Mouse (Mus musculus) CH12.LX (cell line): Measurements from ENCODE around the gene Cacna2d1. TPM values are rescaled to one million over a fixed set of nuclear protein-coding genes. Genes with fewer than 3 reads are reported as not detected.

Source experiments
- DNase-seq: peaks from one replicate; pipeline ENCODE4 v3.0.0-alpha.2; 2013; ENCODE audit errors: extremely low read depth
- H3K27ac ChIP-seq: 2 replicates; pipeline ENCODE4 v1.5.1; 2012; ENCODE audit warnings: low read depth, mild to moderate bottlenecking, control low read depth, moderate library complexity; ENCODE audit not compliant: insufficient read depth
- H3K27me3 ChIP-seq: replicated peaks from 2 replicates; pipeline ENCODE3; 2012; ENCODE audit warnings: inconsistent platforms
- H3K36me3 ChIP-seq, 2 experiments: replicated peaks in 1 of 2; 2 replicates each; pipeline versions ENCODE3 to v1.6.1; 2012; ENCODE audit warnings: inconsistent platforms in 1 of 2, low read length in 1 of 2, mild to moderate bottlenecking in 1 of 2, mixed read lengths in 1 of 2, moderate library complexity in 1 of 2; ENCODE audit not compliant: control insufficient read depth in 1 of 2, insufficient read depth in 1 of 2
- H3K4me1 ChIP-seq, 2 experiments: 2 replicates each; pipeline ENCODE4 v1.6.1; 2012; ENCODE audit warnings: inconsistent platforms in 1 of 2, moderate library complexity in 1 of 2; ENCODE audit not compliant: insufficient read depth in 2 of 2, control insufficient read depth in 1 of 2
- H3K4me2 ChIP-seq: 2 replicates; pipeline ENCODE4 v1.6.1; 2012; ENCODE audit warnings: low read depth, mild to moderate bottlenecking, control low read depth; ENCODE audit not compliant: poor library complexity, insufficient read depth, severe bottlenecking
- H3K4me3 ChIP-seq, 3 experiments: fragments of 150-350 bp in 1 of 3; sonication (generic) in 1 of 3; replicated peaks in 1 of 3; 2 replicates each; pipeline versions ENCODE3 to v1.5.1; 2011 to 2012; ENCODE audit warnings: low read depth in 2 of 3, low read length in 2 of 3, mild to moderate bottlenecking in 2 of 3, moderate library complexity in 2 of 3, control low read depth in 1 of 3, improper control_type of control experiment in 1 of 3, inconsistent platforms in 1 of 3, mixed read lengths in 1 of 3; ENCODE audit not compliant: poor library complexity in 1 of 3
- H3K79me2 ChIP-seq: replicated peaks from 2 replicates; pipeline ENCODE4 v1.6.1; 2012; ENCODE audit warnings: mild to moderate bottlenecking, moderate library complexity; ENCODE audit not compliant: control insufficient read depth, poor library complexity, insufficient read depth, severe bottlenecking; ENCODE audit errors: extremely low read depth
- H3K9ac ChIP-seq: 2 replicates; pipeline ENCODE4 v1.6.1; 2012; ENCODE audit warnings: low read depth, mild to moderate bottlenecking, control low read depth, moderate library complexity; ENCODE audit not compliant: insufficient read depth
- H3K9me3 ChIP-seq: replicated peaks from 2 replicates; pipeline ENCODE3; 2012; ENCODE audit warnings: low read length, inconsistent platforms, mixed read lengths
- CHD1 ChIP-seq: IDR thresholded peaks from 2 replicates; pipeline ENCODE4 v1.6.1; 2012; ENCODE audit warnings: low read depth, low read length, improper control_type of control experiment, inconsistent platforms
- E2F4 ChIP-seq: IDR thresholded peaks from 2 replicates; pipeline ENCODE4 v1.6.1; 2011; ENCODE audit warnings: low read depth, low read length, improper control_type of control experiment; ENCODE audit not compliant: insufficient replicate concordance
- EP300 ChIP-seq: IDR thresholded peaks from 2 replicates; pipeline ENCODE4 v1.6.1; 2011; ENCODE audit warnings: low read length, improper control_type of control experiment
- ETS1 ChIP-seq: conservative IDR thresholded peaks from 2 replicates; pipeline ENCODE4 v1.6.1; 2012; ENCODE audit warnings: low read depth, mild to moderate bottlenecking, inconsistent platforms, low read length, improper control_type of control experiment, moderate library complexity
- IRF4 ChIP-seq: IDR thresholded peaks from 2 replicates; pipeline ENCODE4 v1.6.1; 2014; ENCODE audit warnings: low read depth, mild to moderate bottlenecking, inconsistent platforms, low read length, improper control_type of control experiment
- JUN ChIP-seq: IDR thresholded peaks from 2 replicates; pipeline ENCODE4 v1.6.1; 2011; ENCODE audit warnings: low read depth, mild to moderate bottlenecking, low read length, improper control_type of control experiment, moderate library complexity; ENCODE audit not compliant: insufficient read depth
- KAT2A ChIP-seq: IDR thresholded peaks from 2 replicates; pipeline ENCODE4 v1.6.1; 2012; ENCODE audit warnings: low read length, improper control_type of control experiment, inconsistent platforms; ENCODE audit not compliant: insufficient replicate concordance
- MAFK ChIP-seq: IDR thresholded peaks from 2 replicates; pipeline ENCODE4 v1.6.1; 2011; ENCODE audit warnings: low read length, improper control_type of control experiment; ENCODE audit not compliant: insufficient replicate concordance
- MAX ChIP-seq: IDR thresholded peaks from 2 replicates; pipeline ENCODE4 v1.6.1; 2011; ENCODE audit warnings: low read length, improper control_type of control experiment
- MEF2A ChIP-seq: IDR thresholded peaks from 2 replicates; pipeline ENCODE4 v1.6.1; 2014; ENCODE audit warnings: low read depth, mild to moderate bottlenecking, inconsistent platforms, low read length, improper control_type of control experiment, borderline replicate concordance
- MYC ChIP-seq: IDR thresholded peaks from 2 replicates; pipeline ENCODE4 v1.6.1; 2011; ENCODE audit warnings: low read depth, mild to moderate bottlenecking, improper control_type of control experiment, low read length
- NELFE ChIP-seq: IDR thresholded peaks from 2 replicates; pipeline ENCODE4 v1.6.1; 2011; ENCODE audit warnings: low read depth, low read length, improper control_type of control experiment
- NRF1 ChIP-seq: IDR thresholded peaks from 2 replicates; pipeline ENCODE4 v1.6.1; 2014; ENCODE audit warnings: low read depth, mild to moderate bottlenecking, inconsistent platforms, low read length, improper control_type of control experiment, moderate library complexity
- RAD21 ChIP-seq: IDR thresholded peaks from 2 replicates; pipeline ENCODE4 v1.6.1; 2011; ENCODE audit warnings: low read depth, mild to moderate bottlenecking, low read length, improper control_type of control experiment, moderate library complexity
- RCOR1 ChIP-seq: conservative IDR thresholded peaks from 2 replicates; pipeline ENCODE4 v1.6.1; 2012; ENCODE audit warnings: low read depth, mild to moderate bottlenecking, inconsistent platforms, low read length, improper control_type of control experiment
- SMC3 ChIP-seq: IDR thresholded peaks from 2 replicates; pipeline ENCODE4 v1.6.1; 2011; ENCODE audit warnings: low read depth, low read length, improper control_type of control experiment
- USF1 ChIP-seq: IDR thresholded peaks from 2 replicates; pipeline ENCODE4 v1.6.1; 2014; ENCODE audit warnings: low read depth, mild to moderate bottlenecking, inconsistent platforms, low read length, improper control_type of control experiment
- ZC3H11A ChIP-seq: IDR thresholded peaks from 2 replicates; pipeline ENCODE4 v1.6.1; 2012; ENCODE audit warnings: low read depth, mild to moderate bottlenecking, inconsistent platforms, low read length, improper control_type of control experiment
- dilution Hi-C: fragments of 300-500 bp; cut with MboI; formaldehyde crosslinking; loops from 2 replicates; pipeline ENCODE4 v1.14.3; 2020; ENCODE audit warnings: low sequenced_read_pairs; ENCODE audit not compliant: extremely low pct_unique_long_range_greater_than_20kb, extremely low pct_ligation_motif_present
- in situ Hi-C: fragments of 300-500 bp; cut with MboI; formaldehyde crosslinking; loops from 3 replicates; pipeline ENCODE4 v1.14.3; 2019; ENCODE audit warnings: low sequenced_read_pairs, low pct_ligation_motif_present, low pct_unique_long_range_greater_than_20kb, mixed read lengths
- polyA plus RNA-seq: library from polyadenylated mRNA; unstranded; fragments of >175 nt; gene quantifications from 2 replicates; pipeline ENCODE4 v1.2.1, GENCODE M21; 2012; ENCODE audit warnings: low read depth; ENCODE audit not compliant: insufficient read length
- total RNA-seq, 2 experiments: library from RNA; depleted of rRNA; stranded (reverse); fragments of 300-350 nt in 1 of 2; fragments of >200 nt in 1 of 2; gene quantifications; 2 replicates each; pipeline ENCODE4 v1.2.3; 2012 to 2014

Cacna2d1 gene
- total and polyA plus RNA-seq, 3 experiments, result 0.13 to 1.3 (median 0.28) TPM

DNA sequence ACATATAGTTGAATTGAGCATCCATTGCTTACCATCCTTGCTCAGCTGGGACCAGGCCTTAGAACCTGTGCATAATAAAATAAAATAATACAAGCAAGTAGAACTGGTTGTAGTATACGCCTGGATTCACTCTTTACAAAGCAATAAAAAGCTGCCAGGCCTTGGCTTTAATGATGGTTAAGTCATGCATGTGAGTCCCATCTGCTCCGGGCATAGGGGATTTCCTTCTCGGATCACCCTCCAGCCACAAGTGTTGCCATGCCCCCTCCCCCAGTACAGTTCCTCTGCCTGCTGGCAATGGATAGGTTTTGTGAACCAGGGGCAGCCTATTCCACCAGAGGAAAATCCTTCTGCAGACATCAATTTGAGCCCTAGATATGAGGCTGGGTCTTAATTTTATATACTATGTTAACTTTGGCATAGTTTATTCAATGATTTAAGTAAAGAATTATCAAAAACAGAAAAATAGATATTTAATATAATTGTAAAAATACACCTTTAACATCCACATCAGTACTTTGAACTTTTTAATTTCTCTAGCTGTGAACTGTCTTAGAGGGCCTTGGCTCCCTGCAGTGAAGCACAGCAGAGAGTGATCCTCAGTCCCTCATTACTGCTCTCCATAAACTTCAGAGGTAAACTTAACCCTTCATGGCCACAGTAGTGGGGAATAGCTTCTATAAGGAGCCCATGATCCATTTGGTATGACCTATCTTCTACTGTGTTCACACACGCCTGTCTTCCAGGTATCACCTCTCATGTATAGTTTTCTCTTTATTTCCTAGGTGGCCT lies 90.3 kb downstream of the Cacna2d1 start:
- H3K9me3 ChIP-seq, result peaks cover 4% of the 10 kb centered on the region
- in situ Hi-C loops (no loop called here), dilution Hi-C loops (no loop called here)
- H3K4me3 ChIP-seq, result no peak overlapping the region
- no peaks in the 10 kb centered on the region for H3K4me1 ChIP-seq
- no peak overlapping the region for H3K27ac ChIP-seq
- H3K36me3 ChIP-seq, result no peaks in the 10 kb centered on the region
- H3K9ac ChIP-seq, result no peak overlapping the region
- no peaks in the 10 kb centered on the region for H3K27me3 ChIP-seq
- H3K4me2 ChIP-seq, result no peak overlapping the region
- TF ChIP-seq E2F4, result no peak
- TF ChIP-seq KAT2A, result no peak
- TF ChIP-seq JUN, result no peak
- no peak for TF ChIP-seq MYC
- TF ChIP-seq EP300, result no peak
- TF ChIP-seq NELFE, result no peak
- TF ChIP-seq NRF1, result no peak
- TF ChIP-seq RAD21, result no peak
- no peak for TF ChIP-seq USF1
- TF ChIP-seq ETS1, result no peak
- no peak for TF ChIP-seq MAX
- no peaks in the 10 kb centered on the region for H3K79me2 ChIP-seq
- DNase-seq, result no peak

GRCm38 (mm10) chr5:16028881-16029280 lies 94.4 kb downstream of the Cacna2d1 start:
- Histone ChIP-seq H3K9ac (no peak overlapping the region), H3K9me3 (peaks cover 4% of the 10 kb centered on the region), H3K27ac (no peak overlapping the region), H3K4me3 (no peak overlapping the region), H3K79me2 (no peaks in the 10 kb centered on the region), H3K27me3 (no peaks in the 10 kb centered on the region), H3K4me2 (no peak overlapping the region), H3K36me3 (no peaks in the 10 kb centered on the region), H3K4me1 (no peaks in the 10 kb centered on the region)
- dilution Hi-C loops (no loop called here), in situ Hi-C loops (no loop called here)
- no peak for DNase-seq
- TF ChIP-seq MEF2A (no peak), CHD1 (no peak), SMC3 (no peak), RCOR1 (no peak), IRF4 (no peak), ZC3H11A (no peak), E2F4 (no peak), MAFK (no peak)
